Mouse (Mus musculus) hindbrain, postnatal 0 days (tissue): ENCODE results near the gene Eepd1. TPM values are rescaled to one million over a fixed set of nuclear protein-coding genes. Genes with fewer than 3 reads are reported as not detected.

Source experiments
- ATAC-seq: fragments of 200-750 bp; cut with Nextera tagmentation; 2 replicates; pipeline ENCODE4 v1.8.0; 2017; ENCODE audit warnings: mild to moderate bottlenecking, moderate TSS enrichment, moderate library complexity
- DNase-seq: peaks from one replicate; pipeline ENCODE4 v3.0.0-alpha.2; 2015; ENCODE audit warnings: low spot score
- H3K27ac ChIP-seq: fragments of 300-500 bp; sonication (generic); 2 replicates; pipeline ENCODE4 v1.5.1; 2014; ENCODE audit warnings: mild to moderate bottlenecking
- H3K27me3 ChIP-seq: fragments of 300-500 bp; sonication (generic); 2 replicates; pipeline ENCODE4 v1.6.1; 2014; ENCODE audit warnings: low read length, mixed read lengths; ENCODE audit not compliant: insufficient read depth
- H3K36me3 ChIP-seq: fragments of 300-500 bp; sonication (generic); 2 replicates; pipeline ENCODE4 v1.6.1; 2014; ENCODE audit warnings: low read length, mixed read lengths; ENCODE audit not compliant: insufficient read depth
- H3K4me1 ChIP-seq: fragments of 300-500 bp; sonication (generic); 2 replicates; pipeline ENCODE4 v1.6.1; 2014; ENCODE audit warnings: antibody characterized with exemption, low read length, mixed read lengths; ENCODE audit not compliant: insufficient read depth
- H3K4me2 ChIP-seq: fragments of 300-500 bp; sonication (generic); 2 replicates; pipeline ENCODE4 v1.6.1; 2014; ENCODE audit warnings: low read depth, mild to moderate bottlenecking, low read length, moderate library complexity, mixed read lengths
- H3K4me3 ChIP-seq: fragments of 300-500 bp; sonication (generic); 2 replicates; pipeline ENCODE4 v1.5.1; 2014; ENCODE audit warnings: low read length
- H3K9ac ChIP-seq: fragments of 300-500 bp; sonication (generic); replicated peaks from 2 replicates; pipeline ENCODE4 v1.6.1; 2014; ENCODE audit warnings: mild to moderate bottlenecking, low read length, moderate library complexity, mixed read lengths
- H3K9me3 ChIP-seq: fragments of 300-500 bp; sonication (generic); 2 replicates; pipeline ENCODE4 v1.6.1; 2016; ENCODE audit warnings: low read length, mixed read lengths
- CTCF ChIP-seq: IDR thresholded peaks from 2 replicates; pipeline ENCODE4 v1.5.1; 2016; ENCODE audit warnings: antibody characterized with exemption, control low read depth, low read depth
- WGBS: fragments of 180-500 bp; shearing (Covaris S2); extraction: QIAGEN DNeasy Blood & Tissue Kit; methylation state at CpG from one replicate; pipeline ENCODE4 v1.1.7; 2014; 5-methylcytosine and 5-hydroxymethylcytosine counted together
- polyA plus RNA-seq: library from polyadenylated mRNA; unstranded; fragments of >200 nt; fragmentation: Nextera tagmentation; extraction: Ambion mirVana; gene quantifications from 2 replicates; pipeline ENCODE4 v1.2.1, GENCODE M21; 2015
- total RNA-seq: library from RNA; depleted of rRNA; stranded (reverse); fragments of >200 nt; gene quantifications from 2 replicates; pipeline ENCODE4 v1.2.3, GENCODE M21; 2014

Gene Eepd1
- total and polyA plus RNA-seq, 2 experiments from 2014 or later = 14.5 to 15.8 TPM

GRCm38 (mm10) chr9:25496703-25497102 lies 15.4 kb downstream of the Eepd1 start:
- 100% methylated on average over 2 of the region's 2 CpGs for WGBS
- Histone ChIP-seq H3K4me1 (no peaks in the 10 kb centered on the region), H3K36me3 (no peaks in the 10 kb centered on the region), H3K27ac (no peak overlapping the region), H3K27me3 (no peaks in the 10 kb centered on the region), H3K4me2 (no peak overlapping the region), H3K4me3 (no peak overlapping the region), H3K9me3 (no peaks in the 10 kb centered on the region), H3K9ac (no peak overlapping the region)
- TF ChIP-seq CTCF = no peak
- ATAC-seq (no peak), DNase-seq (no peak)

- Histone ChIP-seq H3K4me2 (no peak overlapping the region), H3K4me3 (no peak overlapping the region), H3K9ac (no peak overlapping the region), H3K27ac (no peak overlapping the region), H3K36me3 (no peaks in the 10 kb centered on the region), H3K9me3 (no peaks in the 10 kb centered on the region), H3K4me1 (no peaks in the 10 kb centered on the region), H3K27me3 (no peaks in the 10 kb centered on the region)
- DNase-seq (no peak), ATAC-seq (no peak)
- TF ChIP-seq CTCF = no peak
- 45% methylated on average over 4 of the region's 4 CpGs for WGBS
Measured at GRCm38 (mm10) chr9:25498770-25499169, 17.4 kb downstream of the Eepd1 start.

- no peak for TF ChIP-seq CTCF
- H3K27ac ChIP-seq = no peak overlapping the region
- H3K9me3 ChIP-seq = no peaks in the 10 kb centered on the region
- ATAC-seq (no peak), DNase-seq (no peak)
- WGBS = 64% methylated on average over 3 of the region's 3 CpGs
- H3K27me3 ChIP-seq = no peaks in the 10 kb centered on the region
- no peak overlapping the region for H3K4me3 ChIP-seq
- H3K36me3 ChIP-seq = no peaks in the 10 kb centered on the region
- no peaks in the 10 kb centered on the region for H3K4me1 ChIP-seq
- no peak overlapping the region for H3K4me2 ChIP-seq
- no peak overlapping the region for H3K9ac ChIP-seq
Measured at GRCm38 (mm10) chr9:25499306-25499705, 18.0 kb downstream of the Eepd1 start.

GRCm38 (mm10) chr9:25500031-25500430 lies 18.7 kb downstream of the Eepd1 start:
- no peak overlapping the region for H3K27ac ChIP-seq

GRCm38 (mm10) chr9:25508825-25509224 lies 27.5 kb downstream of the Eepd1 start:
- H3K9me3 ChIP-seq = no peaks in the 10 kb centered on the region
- no peak overlapping the region for H3K4me3 ChIP-seq
- no peaks in the 10 kb centered on the region for H3K36me3 ChIP-seq
- no peak overlapping the region for H3K4me2 ChIP-seq
- H3K27ac ChIP-seq = no peak overlapping the region
- 79% methylated on average over 3 of the region's 3 CpGs for WGBS
- no peak for TF ChIP-seq CTCF
- no peak for DNase-seq
- no peaks in the 10 kb centered on the region for H3K27me3 ChIP-seq
- no peak overlapping the region for H3K9ac ChIP-seq
- peaks cover 10% of the 10 kb centered on the region; the same call in 1 of the 2 replicates for H3K4me1 ChIP-seq
- ATAC-seq = no peak

More at GRCm38 (mm10) chr9:25500031-25500430, 18.7 kb downstream of the Eepd1 start:
- 69% methylated on average over 2 of the region's 2 CpGs for WGBS
- ATAC-seq (no peak), DNase-seq (no peak)
- Histone ChIP-seq H3K36me3 (no peaks in the 10 kb centered on the region), H3K4me2 (no peak overlapping the region), H3K4me3 (no peak overlapping the region), H3K9ac (no peak overlapping the region), H3K9me3 (no peaks in the 10 kb centered on the region), H3K27me3 (no peaks in the 10 kb centered on the region), H3K4me1 (peaks cover 5% of the 10 kb centered on the region; the same call in 1 of the 2 replicates)
- no peak for TF ChIP-seq CTCF

- WGBS = 86% methylated on average over 11 of the region's 11 CpGs
- H3K36me3 ChIP-seq = no peaks in the 10 kb centered on the region
- no peak overlapping the region for H3K27ac ChIP-seq
- no peak for TF ChIP-seq CTCF
- H3K9ac ChIP-seq = no peak overlapping the region
- H3K4me2 ChIP-seq = no peak overlapping the region
- DNase-seq (no peak), ATAC-seq (no peak)
- no peaks in the 10 kb centered on the region for H3K27me3 ChIP-seq
- no peak overlapping the region for H3K4me3 ChIP-seq
- no peaks in the 10 kb centered on the region for H3K4me1 ChIP-seq
- H3K9me3 ChIP-seq = no peaks in the 10 kb centered on the region
Measured at GRCm38 (mm10) chr9:25510572-25510971, 29.2 kb downstream of the Eepd1 start.

- Histone ChIP-seq H3K9ac (no peak overlapping the region), H3K4me2 (no peak overlapping the region), H3K36me3 (no peaks in the 10 kb centered on the region), H3K27ac (no peak overlapping the region), H3K27me3 (no peaks in the 10 kb centered on the region), H3K4me3 (no peak overlapping the region), H3K9me3 (no peaks in the 10 kb centered on the region), H3K4me1 (no peaks in the 10 kb centered on the region)
- no peak for TF ChIP-seq CTCF
- DNase-seq = peak; percentile 62
- WGBS = 66% methylated on average over 2 of the region's 2 CpGs
- ATAC-seq = no peak
Measured at GRCm38 (mm10) chr9:25513050-25513449, 31.7 kb downstream of the Eepd1 start.
